Comparison of ENCODE assay signal across 12 mouse cellular contexts in the genomic region with DNA sequence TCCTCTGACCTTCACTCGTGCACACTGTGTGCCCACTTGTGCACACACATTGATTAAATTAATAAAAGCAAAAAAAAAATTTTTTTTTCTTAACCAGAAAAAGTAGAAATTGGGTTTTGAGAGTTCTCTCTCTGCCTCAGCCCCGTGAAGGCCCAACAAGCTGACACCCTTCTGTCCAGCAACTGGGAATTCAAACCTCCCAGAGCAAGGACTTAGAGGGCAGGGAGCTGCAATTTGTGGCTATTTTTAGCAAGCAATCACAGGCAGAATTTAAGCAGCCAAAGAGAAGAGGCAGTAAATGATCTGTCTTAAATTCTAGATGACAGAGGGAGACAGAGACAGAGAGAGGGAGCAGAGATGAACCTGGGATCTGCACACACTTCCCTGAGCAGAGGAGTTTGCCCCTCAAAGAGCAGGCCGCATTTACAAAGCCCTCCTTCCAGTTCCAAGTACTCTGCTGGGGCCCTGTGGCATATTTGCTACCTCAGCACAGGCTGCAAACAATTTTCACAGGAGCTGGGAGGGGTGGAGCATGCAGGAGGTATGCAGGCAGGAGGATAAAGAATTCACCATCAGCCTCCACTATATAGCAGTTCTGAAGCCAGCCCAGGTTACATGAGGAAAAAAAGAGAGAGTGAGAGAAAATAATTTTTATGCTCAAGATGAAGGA. TPM values are rescaled to one million over a fixed set of nuclear protein-coding genes. Genes with fewer than 3 reads are reported as not detected.
A peak's percentile ranks its signal among the peaks of the same experiment; 100 is the strongest.
DNase-seq lines count a peak whose midpoint lies in the region; ATAC-seq and TF ChIP-seq lines count a peak whose summit lies in the region.
"Had no signal": no experiment of that assay in that cellular context is flagged by ENCODE, and none has a peak within 500 bp of the region (broad histone marks: within the 10 kb centered on the region; RNA-seq: fewer than 3 reads in every experiment).

No protein-coding gene starts in this region.

- H3K27me3 ChIP-seq in forebrain, embryonic 10.5 days (ENCODE audit: poor library complexity, severe bottlenecking), result 0 out of 2 replicates have a peak, but pooled peaks cover 8% of the 10 kb centered on the region
- no peaks in the 10 kb centered on the region for H3K27me3 ChIP-seq in forebrain, postnatal 0 days (ENCODE audit: insufficient read depth, low read length)
- H3K27me3 ChIP-seq in kidney, postnatal 0 days (ENCODE audit: insufficient read depth, low read length), result no peaks in the 10 kb centered on the region
- no peaks in the 10 kb centered on the region for H3K27me3 ChIP-seq in heart, embryonic 11.5 days (ENCODE audit: control insufficient read depth, insufficient read depth, low read length)
- H3K27me3 ChIP-seq in limb, embryonic 14.5 days (ENCODE audit: control insufficient read depth, insufficient read depth, low read length), result no peaks in the 10 kb centered on the region
- H3K27me3 ChIP-seq in forebrain, embryonic 16.5 days (replicated peaks; ENCODE audit: control insufficient read depth, insufficient read depth, low read length), result no peaks in the 10 kb centered on the region
- H3K27me3 ChIP-seq: forebrain, embryonic 13.5 days had no signal

- H3K4me3 ChIP-seq in forebrain, embryonic 10.5 days, result peak overlapping the region; percentile 65; the same call in 1 of the 2 replicates
- H3K4me3 ChIP-seq in forebrain, postnatal 0 days (ENCODE audit: low read depth, low read length), result no peak overlapping the region
- no peak overlapping the region for H3K4me3 ChIP-seq in kidney, postnatal 0 days (replicated peaks; ENCODE audit: low read depth, low read length)
- peak overlapping the region; percentile 93 for H3K4me3 ChIP-seq in heart, embryonic 11.5 days (ENCODE audit: low read depth, low read length)
- H3K4me3 ChIP-seq in limb, embryonic 14.5 days (replicated peaks; ENCODE audit: low read length), result peak overlapping the region; percentile 91; the same call in 1 of the 2 replicates
- H3K4me3 ChIP-seq in forebrain, embryonic 16.5 days (replicated peaks; ENCODE audit: low read length), result no peak overlapping the region

- no peak for DNase-seq in forebrain, embryonic 10.5 days (ENCODE audit: extremely low spot score, low spot score)
- no peak for DNase-seq in forebrain, postnatal 0 days
- no peak for DNase-seq in kidney, postnatal 0 days (ENCODE audit: low spot score)
- no peak for DNase-seq in kidney, adult 18-20 months
- no peak for DNase-seq in limb, embryonic 14.5 days (ENCODE audit: low spot score)
- DNase-seq in left cerebral cortex, postnatal 25 days (ENCODE audit: low spot score in 2 of 2), result no peak
- DNase-seq: cerebellum, postnatal 36 days had no signal

- H3K4me1 ChIP-seq in forebrain, embryonic 10.5 days, result peaks cover 14% of the 10 kb centered on the region
- no peaks in the 10 kb centered on the region; the same call in 1 of the 2 replicates for H3K4me1 ChIP-seq in forebrain, postnatal 0 days (ENCODE audit: insufficient read depth)
- peaks cover 7% of the 10 kb centered on the region; the same call in 1 of the 2 replicates for H3K4me1 ChIP-seq in kidney, postnatal 0 days (replicated peaks; ENCODE audit: insufficient read depth, low read length)
- peaks cover 20% of the 10 kb centered on the region for H3K4me1 ChIP-seq in heart, embryonic 11.5 days (ENCODE audit: control insufficient read depth, insufficient read depth, low read length)
- peaks cover 12% of the 10 kb centered on the region; the same call in 1 of the 2 replicates for H3K4me1 ChIP-seq in limb, embryonic 14.5 days (ENCODE audit: control insufficient read depth, insufficient read depth, low read length)
- H3K4me1 ChIP-seq in forebrain, embryonic 16.5 days (replicated peaks; ENCODE audit: control insufficient read depth, insufficient read depth, low read length), result 0 out of 2 replicates have a peak, but pooled peaks cover 3% of the 10 kb centered on the region
- H3K4me1 ChIP-seq: forebrain, embryonic 13.5 days had no signal

- intact Hi-C loops in left cerebral cortex, postnatal 25 days (cut with DNase I), result no loop called here

- ATAC-seq in forebrain, postnatal 0 days, result no peak
- ATAC-seq in kidney, postnatal 0 days (replicated peaks; ENCODE audit: low FRiP score, low read depth), result peak; percentile 14; the same call in 1 of the 2 replicates
- no peak for ATAC-seq in heart, embryonic 11.5 days (replicated peaks; ENCODE audit: insufficient number of reproducible peaks, low FRiP score, low TSS enrichment)
- ATAC-seq in limb, embryonic 14.5 days (ENCODE audit: low FRiP score, low read depth), result no peak
- no peak for ATAC-seq in forebrain, embryonic 16.5 days

- no peak overlapping the region for H3K9ac ChIP-seq in forebrain, postnatal 0 days
- H3K9ac ChIP-seq in kidney, postnatal 0 days (ENCODE audit: low read depth, low read length), result no peak overlapping the region
- peak overlapping the region; percentile 44; the same call in 1 of the 2 replicates for H3K9ac ChIP-seq in heart, embryonic 11.5 days (ENCODE audit: low read depth, low read length)
- no peak overlapping the region for H3K9ac ChIP-seq in limb, embryonic 14.5 days (ENCODE audit: low read depth, low read length, severe bottlenecking)
- no peak overlapping the region for H3K9ac ChIP-seq in forebrain, embryonic 16.5 days (replicated peaks; ENCODE audit: low read depth, low read length)
- H3K9ac ChIP-seq: forebrain, embryonic 13.5 days had no signal

- no peak for TF ChIP-seq POLR2A in limb, embryonic 14.5 days (IDR thresholded peaks at IDR 0.05; ENCODE audit: borderline replicate concordance, extremely low read depth, insufficient read depth, insufficient read length)

- H3K36me3 ChIP-seq in forebrain, embryonic 10.5 days (replicated peaks), result peaks cover 3% of the 10 kb centered on the region; the same call in 1 of the 2 replicates
- H3K36me3 ChIP-seq in forebrain, postnatal 0 days (ENCODE audit: insufficient read depth), result 0 out of 2 replicates have a peak, but pooled peaks cover 5% of the 10 kb centered on the region
- H3K36me3 ChIP-seq in kidney, postnatal 0 days (ENCODE audit: insufficient read depth, low read length), result peaks cover 6% of the 10 kb centered on the region; the same call in 1 of the 2 replicates
- no peaks in the 10 kb centered on the region; the same call in 1 of the 2 replicates for H3K36me3 ChIP-seq in heart, embryonic 11.5 days (ENCODE audit: control insufficient read depth, insufficient read depth, low read length)
- peaks cover 21% of the 10 kb centered on the region for H3K36me3 ChIP-seq in limb, embryonic 14.5 days (ENCODE audit: control insufficient read depth, insufficient read depth, low read length)
- no peaks in the 10 kb centered on the region for H3K36me3 ChIP-seq in forebrain, embryonic 16.5 days (ENCODE audit: control insufficient read depth, insufficient read depth)

- no peak overlapping the region for H3K4me2 ChIP-seq in forebrain, postnatal 0 days (ENCODE audit: low read depth)
- H3K4me2 ChIP-seq in kidney, postnatal 0 days (ENCODE audit: low read length), result 0 out of 2 replicates have a peak overlapping the region, but pooled peaks have one; percentile 0
- peak overlapping the region; percentile 91 for H3K4me2 ChIP-seq in heart, embryonic 11.5 days
- peak overlapping the region; percentile 68; the same call in 1 of the 2 replicates for H3K4me2 ChIP-seq in limb, embryonic 14.5 days (replicated peaks; ENCODE audit: low read depth, low read length, severe bottlenecking)
- no peak overlapping the region for H3K4me2 ChIP-seq in forebrain, embryonic 16.5 days (ENCODE audit: low read length)

- no peak for TF ChIP-seq CTCF in forebrain, postnatal 0 days (IDR thresholded peaks at IDR 0.05; ENCODE audit: low read depth)
- TF ChIP-seq CTCF in kidney, postnatal 0 days (IDR thresholded peaks at IDR 0.05; ENCODE audit: low read depth), result no peak

- H3K27ac ChIP-seq in forebrain, embryonic 10.5 days, result no peak overlapping the region
- H3K27ac ChIP-seq in forebrain, postnatal 0 days (ENCODE audit: low read depth, low read length), result no peak overlapping the region
- 0 out of 2 replicates have a peak overlapping the region, but pooled peaks have one; percentile 21 for H3K27ac ChIP-seq in kidney, postnatal 0 days
- H3K27ac ChIP-seq in heart, embryonic 11.5 days (ENCODE audit: low read depth, low read length), result peak overlapping the region; percentile 87
- no peak overlapping the region for H3K27ac ChIP-seq in limb, embryonic 14.5 days (replicated peaks; ENCODE audit: low read depth, low read length)
- H3K27ac ChIP-seq in forebrain, embryonic 16.5 days (ENCODE audit: low read length), result no peak overlapping the region
- H3K27ac ChIP-seq: forebrain, embryonic 13.5 days had no signal

- no peaks in the 10 kb centered on the region for H3K9me3 ChIP-seq in forebrain, embryonic 10.5 days
- no peaks in the 10 kb centered on the region for H3K9me3 ChIP-seq in forebrain, postnatal 0 days (ENCODE audit: low read length)
- H3K9me3 ChIP-seq in kidney, postnatal 0 days (replicated peaks; ENCODE audit: low read length), result no peaks in the 10 kb centered on the region
- H3K9me3 ChIP-seq in heart, embryonic 11.5 days (replicated peaks; ENCODE audit: control insufficient read depth, low read length), result no peaks in the 10 kb centered on the region
- no peaks in the 10 kb centered on the region for H3K9me3 ChIP-seq in limb, embryonic 14.5 days (ENCODE audit: control insufficient read depth, low read length)
- H3K9me3 ChIP-seq in forebrain, embryonic 16.5 days (ENCODE audit: control insufficient read depth, low read length), result no peaks in the 10 kb centered on the region
- H3K9me3 ChIP-seq: forebrain, embryonic 13.5 days had no signal

- 90% methylated on average over 3 of the region's 3 CpGs for WGBS in forebrain, embryonic 10.5 days
- 81% methylated on average over 3 of the region's 3 CpGs for WGBS in forebrain, postnatal 0 days
- 50% methylated on average over 3 of the region's 3 CpGs for WGBS in kidney, postnatal 0 days
- 49% methylated on average over 3 of the region's 3 CpGs for WGBS in heart, embryonic 11.5 days (ENCODE audit: insufficient replicate concordance)
- WGBS in limb, embryonic 14.5 days, result 61% methylated on average over 3 of the region's 3 CpGs
- WGBS in forebrain, embryonic 16.5 days, result 77% methylated on average over 3 of the region's 3 CpGs

RNA-seq across cellular contexts. Expression of a gene that starts 1.6 kb away (rescaled TPM):
- polyA plus RNA-seq in forebrain, embryonic 10.5 days (2016; fragmentation: Nextera tagmentation; extraction: Ambion mirVana), result 30.7 and 31.6 TPM in 2 replicates
- total RNA-seq in forebrain, postnatal 0 days (2014; rRNA removed), result 7.0 and 14.2 TPM in 2 replicates
- 23.8 and 25.5 TPM in 2 replicates for polyA plus RNA-seq in forebrain, postnatal 0 days (2015; fragmentation: Nextera tagmentation; extraction: Ambion mirVana)
- polyA plus RNA-seq in kidney, postnatal 0 days (2015; fragmentation: Nextera tagmentation; extraction: Ambion mirVana), result 133 and 140 TPM in 2 replicates
- polyA plus RNA-seq in heart, embryonic 11.5 days (2014; fragmentation: Nextera tagmentation; extraction: Ambion mirVana), result 129 and 138 TPM in 2 replicates
- polyA plus RNA-seq in limb, embryonic 14.5 days (2012; rRNA removed), result 242 and 272 TPM in 2 replicates
- 221 and 228 TPM in 2 replicates for polyA plus RNA-seq in limb, embryonic 14.5 days (2014; fragmentation: Nextera tagmentation; extraction: Ambion mirVana)
- polyA plus RNA-seq in forebrain, embryonic 16.5 days (2015; fragmentation: Nextera tagmentation; extraction: Ambion mirVana), result 19.9 and 22.8 TPM in 2 replicates
- total RNA-seq in left cerebral cortex, postnatal 25 days (2021), result 1 to 10 TPM; 5.9 to 7.1 TPM

RNA-seq across cellular contexts. Expression of a gene that starts 12.0 kb away (rescaled TPM):
- 22.6 and 22.8 TPM in 2 replicates for polyA plus RNA-seq in forebrain, embryonic 10.5 days (2016; fragmentation: Nextera tagmentation; extraction: Ambion mirVana)
- 21.8 and 26.1 TPM in 2 replicates for total RNA-seq in forebrain, postnatal 0 days (2014; rRNA removed)
- polyA plus RNA-seq in forebrain, postnatal 0 days (2015; fragmentation: Nextera tagmentation; extraction: Ambion mirVana), result 27.5 and 32.3 TPM in 2 replicates
- 77.9 and 85.5 TPM in 2 replicates for polyA plus RNA-seq in kidney, postnatal 0 days (2015; fragmentation: Nextera tagmentation; extraction: Ambion mirVana)
- 39.6 and 46.2 TPM in 2 replicates for polyA plus RNA-seq in heart, embryonic 11.5 days (2014; fragmentation: Nextera tagmentation; extraction: Ambion mirVana)
- polyA plus RNA-seq in limb, embryonic 14.5 days (2012; rRNA removed), result 36.6 and 44.0 TPM in 2 replicates
- polyA plus RNA-seq in limb, embryonic 14.5 days (2014; fragmentation: Nextera tagmentation; extraction: Ambion mirVana), result 40.7 and 41.9 TPM in 2 replicates
- 23.3 and 23.4 TPM in 2 replicates for polyA plus RNA-seq in forebrain, embryonic 16.5 days (2015; fragmentation: Nextera tagmentation; extraction: Ambion mirVana)
- 10 to 100 TPM; 22.2 to 24.4 TPM for total RNA-seq in left cerebral cortex, postnatal 25 days (2021)

RNA-seq across cellular contexts. Expression of a gene that starts 12.1 kb away (rescaled TPM):
- 10.1 and 10.7 TPM in 2 replicates for polyA plus RNA-seq in forebrain, embryonic 10.5 days (2016; fragmentation: Nextera tagmentation; extraction: Ambion mirVana)
- total RNA-seq in forebrain, postnatal 0 days (2014; rRNA removed), result 4.5 and 5.5 TPM in 2 replicates
- 4.6 and 6.8 TPM in 2 replicates for polyA plus RNA-seq in forebrain, postnatal 0 days (2015; fragmentation: Nextera tagmentation; extraction: Ambion mirVana)
- polyA plus RNA-seq in kidney, postnatal 0 days (2015; fragmentation: Nextera tagmentation; extraction: Ambion mirVana), result 7.0 and 9.7 TPM in 2 replicates
- polyA plus RNA-seq in heart, embryonic 11.5 days (2014; fragmentation: Nextera tagmentation; extraction: Ambion mirVana), result 4.3 and 6.3 TPM in 2 replicates
- polyA plus RNA-seq in limb, embryonic 14.5 days (2012; rRNA removed), result 4.4 and 5.4 TPM in 2 replicates
- 3.5 and 3.7 TPM in 2 replicates for polyA plus RNA-seq in limb, embryonic 14.5 days (2014; fragmentation: Nextera tagmentation; extraction: Ambion mirVana)
- 7.0 and 9.2 TPM in 2 replicates for polyA plus RNA-seq in forebrain, embryonic 16.5 days (2015; fragmentation: Nextera tagmentation; extraction: Ambion mirVana)
- total RNA-seq in left cerebral cortex, postnatal 25 days (2021), result 10 to 100 TPM in 1 of 2 experiments, 1 to 10 TPM in 1; 9.7 to 10.8 TPM

RNA-seq across cellular contexts. Expression of a gene that starts 58.9 kb away (rescaled TPM):
- polyA plus RNA-seq in forebrain, embryonic 10.5 days (2016; fragmentation: Nextera tagmentation; extraction: Ambion mirVana), result not detected in 2 replicates
- not detected in 2 replicates for total RNA-seq in forebrain, postnatal 0 days (2014; rRNA removed)
- not detected in 2 replicates for polyA plus RNA-seq in forebrain, postnatal 0 days (2015; fragmentation: Nextera tagmentation; extraction: Ambion mirVana)
- 0.50 TPM in 1 of 2 replicates, not detected in the other for polyA plus RNA-seq in kidney, postnatal 0 days (2015; fragmentation: Nextera tagmentation; extraction: Ambion mirVana)
- polyA plus RNA-seq in heart, embryonic 11.5 days (2014; fragmentation: Nextera tagmentation; extraction: Ambion mirVana), result not detected in 2 replicates
- not detected in 2 replicates for polyA plus RNA-seq in limb, embryonic 14.5 days (2012; rRNA removed)
- polyA plus RNA-seq in limb, embryonic 14.5 days (2014; fragmentation: Nextera tagmentation; extraction: Ambion mirVana), result not detected in 2 replicates
- polyA plus RNA-seq in forebrain, embryonic 16.5 days (2015; fragmentation: Nextera tagmentation; extraction: Ambion mirVana), result not detected in 2 replicates
- total RNA-seq in left cerebral cortex, postnatal 25 days (2021), result not detected
- total RNA-seq: adrenal gland, postnatal 4 days; left cerebral cortex, adult 18-20 months had no signal
- polyA plus RNA-seq: forebrain, embryonic 13.5 days had no signal

Comparison
In these comparisons a context has a peak if more than half of its experiments do, and no peak if none do; other contexts are left out.
1. H3K4me3 ChIP-seq: peak in forebrain, embryonic 10.5 days (single experiment), heart, embryonic 11.5 days (single experiment) and limb, embryonic 14.5 days (single experiment); none in forebrain, postnatal 0 days (single experiment), kidney, postnatal 0 days (single experiment) and forebrain, embryonic 16.5 days (single experiment).
2. H3K27ac ChIP-seq: peak in kidney, postnatal 0 days (single experiment) and heart, embryonic 11.5 days (single experiment); none in forebrain, embryonic 10.5 days (single experiment), forebrain, postnatal 0 days (single experiment), limb, embryonic 14.5 days (single experiment) and forebrain, embryonic 16.5 days (single experiment).
3. H3K4me2 ChIP-seq: peak in kidney, postnatal 0 days (single experiment), heart, embryonic 11.5 days (single experiment) and limb, embryonic 14.5 days (single experiment); none in forebrain, postnatal 0 days (single experiment) and forebrain, embryonic 16.5 days (single experiment).